In genomic region chr8:119555861-119556260, GRCm38 (mm10) we compare ENCODE assay signal across 21 mouse cellular contexts. TPM values are rescaled to one million over a fixed set of nuclear protein-coding genes. Genes with fewer than 3 reads are reported as not detected.
DNase-seq lines count a peak whose midpoint lies in the region; ATAC-seq and TF ChIP-seq lines count a peak whose summit lies in the region.
"Had no signal": no experiment of that assay in that cellular context is flagged by ENCODE, and none has a peak within 500 bp of the region (broad histone marks: within the 10 kb centered on the region; RNA-seq: fewer than 3 reads in every experiment).

No protein-coding gene starts in this region.

- DNase-seq in forebrain, embryonic 14.5 days (ENCODE audit: low spot score): peak; percentile 44
- DNase-seq in forebrain, embryonic 10.5 days (ENCODE audit: extremely low spot score, low spot score): no peak
- DNase-seq in kidney, postnatal 0 days (ENCODE audit: low spot score): no peak
- DNase-seq in kidney, postnatal 14 days: no peak
- DNase-seq in MN1 (ENCODE audit: low spot score): peak; percentile 74
- DNase-seq in fat pad, adult 2 months (ENCODE audit: extremely low read depth, low read depth, low spot score): peak; percentile 52
- DNase-seq in urinary bladder, postnatal 14 days (ENCODE audit: low spot score): no peak
- DNase-seq: adrenal gland, postnatal 36 days; gastrocnemius, adult 2 months; thymus, postnatal 25 days had no signal

- no peak overlapping the region for H3K4me3 ChIP-seq in forebrain, embryonic 14.5 days (ENCODE audit: low read depth, low read length)
- H3K4me3 ChIP-seq in forebrain, embryonic 10.5 days: no peak overlapping the region
- H3K4me3 ChIP-seq in kidney, postnatal 0 days (replicated peaks; ENCODE audit: low read depth, low read length): no peak overlapping the region
- H3K4me3 ChIP-seq: erythroblast, embryonic 14.5 days; gastrocnemius, adult 2 months; heart, embryonic 13.5 days; limb, embryonic 15.5 days; neural tube, embryonic 13.5 days had no signal

- H3K4me1 ChIP-seq in forebrain, embryonic 14.5 days (ENCODE audit: control insufficient read depth, insufficient read depth, low read length): peaks cover 18% of the 10 kb centered on the region
- H3K4me1 ChIP-seq in forebrain, embryonic 10.5 days: peaks cover 22% of the 10 kb centered on the region
- H3K4me1 ChIP-seq in kidney, postnatal 0 days (replicated peaks; ENCODE audit: insufficient read depth, low read length): peaks cover 3% of the 10 kb centered on the region; the same call in 1 of the 2 replicates

- no peak overlapping the region for H3K27ac ChIP-seq in forebrain, embryonic 14.5 days (ENCODE audit: low read depth, low read length)
- H3K27ac ChIP-seq in forebrain, embryonic 10.5 days: no peak overlapping the region
- no peak overlapping the region for H3K27ac ChIP-seq in kidney, postnatal 0 days
- H3K27ac ChIP-seq: gastrocnemius, adult 2 months; heart, embryonic 13.5 days; hindbrain, embryonic 14.5 days; limb, embryonic 15.5 days; macrophage; midbrain, embryonic 10.5 days; neural tube, embryonic 13.5 days had no signal

- no peaks in the 10 kb centered on the region for H3K9me3 ChIP-seq in forebrain, embryonic 14.5 days (replicated peaks; ENCODE audit: control insufficient read depth, low read length)
- H3K9me3 ChIP-seq in forebrain, embryonic 10.5 days: no peaks in the 10 kb centered on the region
- no peaks in the 10 kb centered on the region for H3K9me3 ChIP-seq in kidney, postnatal 0 days (replicated peaks; ENCODE audit: low read length)
- H3K9me3 ChIP-seq: heart, embryonic 13.5 days; limb, embryonic 15.5 days; midbrain, embryonic 10.5 days; neural tube, embryonic 13.5 days had no signal

- ATAC-seq in forebrain, embryonic 14.5 days: no peak
- no peak for ATAC-seq in kidney, postnatal 0 days (replicated peaks; ENCODE audit: low FRiP score, low read depth)
- ATAC-seq: intestine, embryonic 16.5 days had no signal

- H3K9ac ChIP-seq in forebrain, embryonic 14.5 days (ENCODE audit: low read length): no peak overlapping the region
- peak overlapping the region; percentile 1; the same call in 1 of the 2 replicates for H3K9ac ChIP-seq in kidney, postnatal 0 days (ENCODE audit: low read depth, low read length)
- H3K9ac ChIP-seq: hindbrain, embryonic 14.5 days; limb, embryonic 15.5 days had no signal

- TF ChIP-seq CTCF in kidney, postnatal 0 days (IDR thresholded peaks at IDR 0.05; ENCODE audit: low read depth): no peak

- H3K36me3 ChIP-seq in forebrain, embryonic 14.5 days (ENCODE audit: control insufficient read depth, insufficient read depth, low read length): no peaks in the 10 kb centered on the region
- peaks cover 23% of the 10 kb centered on the region for H3K36me3 ChIP-seq in forebrain, embryonic 10.5 days (replicated peaks)
- no peaks in the 10 kb centered on the region for H3K36me3 ChIP-seq in kidney, postnatal 0 days (ENCODE audit: insufficient read depth, low read length)
- H3K36me3 ChIP-seq: heart, embryonic 13.5 days; limb, embryonic 15.5 days; neural tube, embryonic 13.5 days had no signal

- H3K4me2 ChIP-seq in forebrain, embryonic 14.5 days (ENCODE audit: low read length): no peak overlapping the region
- no peak overlapping the region for H3K4me2 ChIP-seq in kidney, postnatal 0 days (ENCODE audit: low read length)
- H3K4me2 ChIP-seq: heart, embryonic 13.5 days; hindbrain, embryonic 14.5 days; limb, embryonic 15.5 days had no signal

- no peaks in the 10 kb centered on the region for H3K27me3 ChIP-seq in forebrain, embryonic 14.5 days (replicated peaks; ENCODE audit: control insufficient read depth, insufficient read depth, low read length)
- no peaks in the 10 kb centered on the region for H3K27me3 ChIP-seq in forebrain, embryonic 10.5 days (ENCODE audit: poor library complexity, severe bottlenecking)
- H3K27me3 ChIP-seq in kidney, postnatal 0 days (ENCODE audit: insufficient read depth, low read length): no peaks in the 10 kb centered on the region
- H3K27me3 ChIP-seq: CH12.LX; heart, embryonic 13.5 days; limb, embryonic 15.5 days; neural tube, embryonic 13.5 days had no signal

- WGBS in forebrain, embryonic 14.5 days: 36% methylated on average over 6 of the region's 6 CpGs
- WGBS in forebrain, embryonic 10.5 days: 94% methylated on average over 6 of the region's 6 CpGs
- 70% methylated on average over 6 of the region's 6 CpGs for WGBS in kidney, postnatal 0 days

RNA-seq across cellular contexts. Expression of gene Mbtps1, which starts 2.7 kb away (rescaled TPM):
- 50.0 and 58.4 TPM in 2 replicates for polyA plus RNA-seq in forebrain, embryonic 14.5 days (2014; fragmentation: Nextera tagmentation; extraction: Ambion mirVana)
- polyA plus RNA-seq in forebrain, embryonic 10.5 days (2016; fragmentation: Nextera tagmentation; extraction: Ambion mirVana): 106 TPM in 2 replicates
- polyA plus RNA-seq in kidney, postnatal 0 days (2015; fragmentation: Nextera tagmentation; extraction: Ambion mirVana): 78.4 and 86.9 TPM in 2 replicates

RNA-seq across cellular contexts. Expression of gene Hsdl1, which starts 19.1 kb away (rescaled TPM):
- polyA plus RNA-seq in forebrain, embryonic 14.5 days (2014; fragmentation: Nextera tagmentation; extraction: Ambion mirVana): 183 and 202 TPM in 2 replicates
- polyA plus RNA-seq in forebrain, embryonic 10.5 days (2016; fragmentation: Nextera tagmentation; extraction: Ambion mirVana): 61.9 and 66.0 TPM in 2 replicates
- 27.1 and 29.4 TPM in 2 replicates for polyA plus RNA-seq in kidney, postnatal 0 days (2015; fragmentation: Nextera tagmentation; extraction: Ambion mirVana)

RNA-seq across cellular contexts. Expression of gene Dnaaf1, which starts 19.2 kb away (rescaled TPM):
- 0.39 and 0.40 TPM in 2 replicates for polyA plus RNA-seq in forebrain, embryonic 14.5 days (2014; fragmentation: Nextera tagmentation; extraction: Ambion mirVana)
- polyA plus RNA-seq in forebrain, embryonic 10.5 days (2016; fragmentation: Nextera tagmentation; extraction: Ambion mirVana): 0.11 TPM in 1 of 2 replicates, not detected in the other
- polyA plus RNA-seq in kidney, postnatal 0 days (2015; fragmentation: Nextera tagmentation; extraction: Ambion mirVana): 0.22 and 0.24 TPM in 2 replicates
- polyA plus RNA-seq: embryonic facial prominence, embryonic 11.5 days; erythroblast, embryonic 14.5 days; macrophage had no signal

RNA-seq across cellular contexts. Expression of gene Taf1c, which starts 49.2 kb away (rescaled TPM):
- 13.7 and 15.5 TPM in 2 replicates for polyA plus RNA-seq in forebrain, embryonic 14.5 days (2014; fragmentation: Nextera tagmentation; extraction: Ambion mirVana)
- 17.0 and 18.5 TPM in 2 replicates for polyA plus RNA-seq in forebrain, embryonic 10.5 days (2016; fragmentation: Nextera tagmentation; extraction: Ambion mirVana)
- 8.3 and 8.7 TPM in 2 replicates for polyA plus RNA-seq in kidney, postnatal 0 days (2015; fragmentation: Nextera tagmentation; extraction: Ambion mirVana)

RNA-seq across cellular contexts. Expression of gene Slc38a8, which starts 54.4 kb away (rescaled TPM):
- polyA plus RNA-seq in forebrain, embryonic 14.5 days (2014; fragmentation: Nextera tagmentation; extraction: Ambion mirVana): not detected in 2 replicates
- 1.0 and 4.4 TPM in 2 replicates for polyA plus RNA-seq in forebrain, embryonic 10.5 days (2016; fragmentation: Nextera tagmentation; extraction: Ambion mirVana)
- polyA plus RNA-seq in kidney, postnatal 0 days (2015; fragmentation: Nextera tagmentation; extraction: Ambion mirVana): 0.06 TPM in 1 of 2 replicates, not detected in the other
- polyA plus RNA-seq: erythroblast, embryonic 14.5 days; heart, embryonic 13.5 days; hindbrain, embryonic 14.5 days; limb, embryonic 15.5 days; lung, embryonic 16.5 days; macrophage; neural tube, embryonic 13.5 days had no signal

Comparison
In these comparisons a context has a peak if more than half of its experiments do, and no peak if none do; other contexts are left out.
1. DNase-seq: peak in forebrain, embryonic 14.5 days (single experiment), MN1 (single experiment) and fat pad, adult 2 months (single experiment); none in forebrain, embryonic 10.5 days (single experiment), kidney, postnatal 0 days (single experiment), kidney, postnatal 14 days (single experiment) and urinary bladder, postnatal 14 days (single experiment).